Mouse (Mus musculus) testis, adult 2 months (tissue): ENCODE measurements around the gene Itga7.

Source experiments
- CTCF ChIP-seq: fragments of 200-500 bp; IDR thresholded peaks from 2 replicates; pipeline ENCODE4 v1.5.1; 2012; ENCODE audit warnings: low read depth, mild to moderate bottlenecking, inconsistent platforms, low read length, moderate library complexity; ENCODE audit not compliant: control insufficient read depth, insufficient read depth, insufficient replicate concordance
- POLR2A ChIP-seq: fragments of 200-500 bp; IDR thresholded peaks from 2 replicates; pipeline ENCODE4 v1.6.1; 2012; ENCODE audit warnings: low read depth, mild to moderate bottlenecking, inconsistent platforms, low read length, moderate library complexity; ENCODE audit not compliant: control insufficient read depth

DNA sequence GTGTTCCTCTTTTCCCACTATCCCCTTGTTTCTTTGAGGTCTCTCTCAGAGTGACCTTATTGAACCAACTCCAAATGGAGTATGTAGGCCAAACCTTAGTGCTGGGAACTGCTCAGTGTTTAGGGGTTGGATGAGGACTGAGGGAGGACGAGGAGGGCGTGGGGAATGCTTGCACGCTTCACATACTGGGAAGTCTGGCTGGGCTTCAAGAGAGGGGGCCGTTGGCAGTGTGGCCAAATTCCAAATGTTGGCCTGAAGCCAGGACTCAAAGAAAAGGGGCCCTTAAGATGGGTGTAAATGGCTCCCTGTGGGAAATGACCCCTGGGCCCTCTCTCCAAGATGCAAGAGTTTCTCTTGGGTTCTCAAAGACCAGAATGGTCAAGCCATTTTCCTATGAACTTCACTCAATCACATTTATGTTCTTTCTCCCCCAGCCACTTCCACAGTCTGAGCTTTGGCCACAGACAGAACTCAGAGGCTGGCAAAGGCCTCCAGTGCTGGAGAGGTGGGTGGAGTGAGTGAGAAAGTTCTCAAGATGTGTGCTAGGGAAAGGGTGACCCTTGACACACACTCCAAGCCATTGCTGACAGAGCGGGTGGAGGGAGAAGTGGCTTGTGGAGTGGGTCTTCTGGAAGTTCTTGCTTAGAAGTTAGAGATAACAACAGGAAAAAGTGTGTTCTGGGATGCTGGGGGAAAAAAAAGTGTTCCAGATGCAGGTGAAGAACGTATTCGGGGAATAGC lies 3.8 kb upstream of the Itga7 start:
- TF ChIP-seq CTCF = no peak
- TF ChIP-seq POLR2A = no peak
